Mouse (Mus musculus) fibroblast of lung, adult 2 months (primary cell): Measurements from ENCODE around the gene Lpin2.

ENCODE experiments used
- DNase-seq: peaks from one replicate; pipeline ENCODE4 v3.0.0-alpha.2; 2011; ENCODE audit warnings: low read depth

Gene Lpin2

GRCm38 (mm10) chr17:71230108-71230709 lies 47.8 kb downstream of the Lpin2 start:
- DNase-seq, result no peak

GRCm38 (mm10) chr17:71231998-71232397 lies 49.6 kb downstream of the Lpin2 start:
- no peak for DNase-seq

GRCm38 (mm10) chr17:71233210-71233609 lies 50.9 kb downstream of the Lpin2 start:
- no peak for DNase-seq

- DNase-seq, result no peak
Measured at GRCm38 (mm10) chr17:71234041-71234594, 51.8 kb downstream of the Lpin2 start.

GRCm38 (mm10) chr17:71235229-71235958 lies 53.0 kb downstream of the Lpin2 start:
- DNase-seq, result no peak

- DNase-seq, result no peak
Measured at GRCm38 (mm10) chr17:71238494-71238893, 56.1 kb downstream of the Lpin2 start.

GRCm38 (mm10) chr17:71240811-71241210 lies 58.5 kb downstream of the Lpin2 start:
- DNase-seq, result no peak

- DNase-seq, result no peak
Measured at GRCm38 (mm10) chr17:71242666-71243065, 60.3 kb downstream of the Lpin2 start.

- DNase-seq, result no peak
Measured at GRCm38 (mm10) chr17:71245133-71245532, 62.8 kb downstream of the Lpin2 start.

- DNase-seq, result no peak
Measured at GRCm38 (mm10) chr17:71246022-71246421, 63.7 kb downstream of the Lpin2 start.

GRCm38 (mm10) chr17:71248963-71249362 lies 66.6 kb downstream of the Lpin2 start:
- DNase-seq, result no peak

GRCm38 (mm10) chr17:71250046-71250445 lies 67.7 kb downstream of the Lpin2 start:
- no peak for DNase-seq

- peak; percentile 70 for DNase-seq
Measured at GRCm38 (mm10) chr17:71250819-71251600, 68.7 kb downstream of the Lpin2 start.

- DNase-seq, result no peak
Measured at GRCm38 (mm10) chr17:71251601-71252001, 69.2 kb downstream of the Lpin2 start.

- no peak for DNase-seq
Measured at GRCm38 (mm10) chr17:71252101-71252500, 69.7 kb downstream of the Lpin2 start.

GRCm38 (mm10) chr17:71253391-71253790 lies 71.0 kb downstream of the Lpin2 start:
- DNase-seq, result no peak

GRCm38 (mm10) chr17:71254106-71254505 lies 71.7 kb downstream of the Lpin2 start:
- DNase-seq, result no peak

- no peak for DNase-seq
Measured at GRCm38 (mm10) chr17:71254736-71255135, 72.4 kb downstream of the Lpin2 start.

GRCm38 (mm10) chr17:71256068-71256615 lies 73.8 kb downstream of the Lpin2 start:
- DNase-seq, result no peak

GRCm38 (mm10) chr17:71256806-71257536 lies 74.6 kb downstream of the Lpin2 start:
- peak; percentile 20 for DNase-seq

- no peak for DNase-seq
Measured at GRCm38 (mm10) chr17:71259727-71260126, 77.4 kb downstream of the Lpin2 start.

- DNase-seq, result no peak
Measured at GRCm38 (mm10) chr17:71260658-71261057, 78.3 kb downstream of the Lpin2 start.
